Mouse (Mus musculus) adrenal gland, adult 8-10 months (tissue): ENCODE results near the gene Cacng6. TPM values are rescaled to one million over a fixed set of nuclear protein-coding genes. Genes with fewer than 3 reads are reported as not detected.

Source experiments
- DNase-seq: peaks from one replicate; pipeline ENCODE4 v3.0.0; 2022
- microRNA-seq, 2 experiments: library from miRNA; unstranded; fragments of <30 nt; microRNA quantifications; one replicate each; pipeline ENCODE4 v1.2.0; 2022
- total RNA-seq, 4 experiments: library from RNA; stranded (reverse); gene quantifications; 2 replicates each; pipeline ENCODE4 v1.2.4; 2022

Cacng6 gene
- total RNA-seq, 4 experiments from 2014 or later: 0.34 to 0.78 TPM; not detected in 2

GRCm38 (mm10) chr7:3468614-3469013 lies 44.6 kb downstream of the Cacng6 start:
- DNase-seq: no peak

GRCm38 (mm10) chr7:3472774-3473173 lies 48.8 kb downstream of the Cacng6 start:
- no peak for DNase-seq

- DNase-seq: no peak
Measured at GRCm38 (mm10) chr7:3474291-3475080, 50.5 kb downstream of the Cacng6 start.

- DNase-seq: no peak
Measured at GRCm38 (mm10) chr7:3476728-3477127, 52.7 kb downstream of the Cacng6 start.

GRCm38 (mm10) chr7:3481948-3482608 lies 58.1 kb downstream of the Cacng6 start:
- DNase-seq: no peak

Small RNAs within 50 kb of the gene (microRNA-seq; reads per million reads assigned to microRNA genes)
- 25.6 to 27.7 reads per million in 2 experiments for gene Gm23450

Other genes starting within 250 kb of the Cacng6 start
- under 1 TPM in 1 of 4 experiments, not detected in 3; 0.11 TPM for gene Nlrp12, start 174.5 kb upstream of the Cacng6 start, total RNA-seq
- gene Myadm, start 135.1 kb upstream of the Cacng6 start, total RNA-seq: 10 to 100 TPM; 58.4 to 87.4 (median 71.8) TPM
- gene Prkcg, start 135.0 kb upstream of the Cacng6 start, total RNA-seq: 1 to 10 TPM in 3 of 4 experiments, under 1 TPM in 1; 0.63 to 1.9 (median 1.6) TPM
- gene Cacng7, start 91.2 kb upstream of the Cacng6 start, total RNA-seq: 10 to 100 TPM in 2 of 4 experiments, 1 to 10 TPM in 2; 9.1 to 25.6 (median 14.2) TPM
- gene Cacng8, start 33.5 kb upstream of the Cacng6 start, total RNA-seq: 10 to 100 TPM in 2 of 4 experiments, 1 to 10 TPM in 2; 4.4 to 12.2 (median 7.4) TPM
- under 1 TPM in 3 of 4 experiments, not detected in 1; 0.24 to 0.90 (median 0.66) TPM for gene Tarm1, start 78.4 kb downstream of the Cacng6 start, total RNA-seq
- gene Oscar, start 192.0 kb downstream of the Cacng6 start, total RNA-seq: under 1 TPM in 2 of 4 experiments, not detected in 2; 0.17 to 0.21 TPM
- 100 to 1,000 TPM; 561 to 701 (median 624) TPM for gene Ndufa3, start 193.2 kb downstream of the Cacng6 start, total RNA-seq
- 10 to 100 TPM; 23.1 to 31.3 (median 24.9) TPM for gene Tfpt, start 205.7 kb downstream of the Cacng6 start, total RNA-seq
- 10 to 100 TPM; 38.9 to 57.0 (median 49.1) TPM for gene Prpf31, start 205.8 kb downstream of the Cacng6 start, total RNA-seq
- gene Cnot3, start 221.1 kb downstream of the Cacng6 start, total RNA-seq: 10 to 100 TPM; 48.3 to 83.2 (median 60.9) TPM
- gene Leng1, start 241.6 kb downstream of the Cacng6 start, total RNA-seq: 10 to 100 TPM in 3 of 4 experiments, 1 to 10 TPM in 1; 9.6 to 14.1 (median 11.2) TPM